Mouse (Mus musculus) myocyte (in vitro differentiated cells): Measurements from ENCODE around the gene Socs1.

Experiments
- CEBPB ChIP-seq: IDR thresholded peaks from 2 replicates; pipeline ENCODE4 v1.6.1; 2011; ENCODE audit warnings: mild to moderate bottlenecking, moderate library complexity; ENCODE audit not compliant: poor library complexity, insufficient read depth, severe bottlenecking
- MAX ChIP-seq: IDR thresholded peaks from one replicate; pipeline ENCODE4 v1.6.1; 2011; ENCODE audit warnings: low read depth, mild to moderate bottlenecking, control low read depth
- POLR2A ChIP-seq: IDR thresholded peaks from one replicate; pipeline ENCODE4 v1.6.1; 2011; ENCODE audit warnings: low read depth, mild to moderate bottlenecking, control low read depth, moderate library complexity; ENCODE audit not compliant: insufficient read length
- REST ChIP-seq: IDR thresholded peaks from one replicate; pipeline ENCODE4 v1.6.1; 2011; ENCODE audit warnings: mild to moderate bottlenecking, control low read depth, moderate library complexity; ENCODE audit not compliant: insufficient read depth, insufficient read length
- TCF12 ChIP-seq: IDR thresholded peaks from one replicate; pipeline ENCODE4 v1.6.1; 2011; ENCODE audit warnings: mild to moderate bottlenecking, control low read depth; ENCODE audit not compliant: poor library complexity, insufficient read depth, severe bottlenecking
- TCF3 ChIP-seq: IDR thresholded peaks from one replicate; pipeline ENCODE4 v1.6.1; 2011; ENCODE audit warnings: low read depth, control low read depth; ENCODE audit not compliant: insufficient read length
- USF1 ChIP-seq: IDR thresholded peaks from one replicate; pipeline ENCODE4 v1.6.1; 2011; ENCODE audit warnings: low read depth, mild to moderate bottlenecking, control low read depth, moderate library complexity

- TF ChIP-seq REST = no peak
- TF ChIP-seq POLR2A = no peak
- no peak for TF ChIP-seq USF1
- no peak for TF ChIP-seq TCF3
- TF ChIP-seq CEBPB = no peak
- no peak for TF ChIP-seq MAX
- TF ChIP-seq TCF12 = no peak
Measured at GRCm38 (mm10) chr16:10738866-10739265, 46.5 kb downstream of the Socs1 start.
